Mouse (Mus musculus): Measurements from ENCODE around the gene Runx3. TPM values are rescaled to one million over a fixed set of nuclear protein-coding genes. Genes with fewer than 3 reads are reported as not detected.

Runx3 gene
- polyA plus RNA-seq, 1 experiment from 2014 or later: not detected

DNA sequence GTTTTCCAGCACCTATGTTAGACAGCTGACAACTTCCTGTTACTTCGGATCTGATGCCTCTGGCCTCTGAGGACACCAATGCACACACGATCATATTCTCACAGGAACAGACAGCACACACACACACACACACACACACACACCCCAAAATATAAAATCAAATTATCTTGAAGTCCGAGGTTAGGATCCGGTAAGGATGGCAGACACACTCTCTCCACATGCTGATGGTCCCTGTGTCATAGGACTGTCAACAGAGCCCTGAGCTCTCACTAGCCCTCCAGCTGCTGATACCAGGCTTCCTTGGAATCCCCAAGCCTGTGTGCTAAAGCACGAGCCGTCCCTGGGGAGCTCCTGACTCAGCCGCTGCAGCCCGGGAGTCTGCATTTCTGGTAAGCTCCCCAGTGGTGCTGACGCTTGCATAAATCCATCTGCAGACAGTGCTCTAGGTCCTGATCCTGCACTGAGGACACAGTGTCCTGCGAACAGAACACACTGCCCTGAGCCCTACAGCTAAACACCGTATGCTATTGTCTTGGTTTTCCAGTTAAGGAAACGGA is 69.1 kb downstream of the Runx3 start:
- 80% methylated on average over 12 of the region's 12 CpGs for WGBS
- H3K36me3 ChIP-seq (ENCODE audit: control insufficient read depth, insufficient read depth, low read length): no peaks in the 10 kb centered on the region
- H3K27me3 ChIP-seq (ENCODE audit: control insufficient read depth, insufficient read depth, low read depth, low read length): no peaks in the 10 kb centered on the region
- no peak overlapping the region for H3K27ac ChIP-seq (ENCODE audit: low read length)
- ATAC-seq: no peak
- H3K4me1 ChIP-seq (ENCODE audit: control insufficient read depth, insufficient read depth, low read length): no peaks in the 10 kb centered on the region
- H3K9ac ChIP-seq (ENCODE audit: low read depth, low read length): no peak overlapping the region
- H3K9me3 ChIP-seq (replicated peaks; ENCODE audit: control insufficient read depth, low read length, poor library complexity, severe bottlenecking): no peaks in the 10 kb centered on the region; the same call in 1 of the 2 replicates
- no peak overlapping the region for H3K4me2 ChIP-seq (ENCODE audit: low read length)
- H3K4me3 ChIP-seq (ENCODE audit: low read depth, low read length): no peak overlapping the region

- H3K9me3 ChIP-seq (replicated peaks; ENCODE audit: control insufficient read depth, low read length, poor library complexity, severe bottlenecking): no peaks in the 10 kb centered on the region; the same call in 1 of the 2 replicates
- no peak overlapping the region for H3K4me3 ChIP-seq (ENCODE audit: low read depth, low read length)
- no peak overlapping the region for H3K9ac ChIP-seq (ENCODE audit: low read depth, low read length)
- WGBS: 97% methylated on average over 1 of the region's 1 CpGs
- no peak overlapping the region for H3K27ac ChIP-seq (ENCODE audit: low read length)
- ATAC-seq: no peak
- H3K27me3 ChIP-seq (ENCODE audit: control insufficient read depth, insufficient read depth, low read depth, low read length): no peaks in the 10 kb centered on the region
- no peaks in the 10 kb centered on the region for H3K36me3 ChIP-seq (ENCODE audit: control insufficient read depth, insufficient read depth, low read length)
- no peak overlapping the region for H3K4me2 ChIP-seq (ENCODE audit: low read length)
- H3K4me1 ChIP-seq (ENCODE audit: control insufficient read depth, insufficient read depth, low read length): no peaks in the 10 kb centered on the region
These were observed 69.9 kb downstream of the Runx3 start for GRCm38 (mm10) chr4:135190364-135190763.

- WGBS: 65% methylated on average over 1 of the region's 1 CpGs
- no peaks in the 10 kb centered on the region; the same call in 1 of the 2 replicates for H3K9me3 ChIP-seq (replicated peaks; ENCODE audit: control insufficient read depth, low read length, poor library complexity, severe bottlenecking)
- no peak overlapping the region for H3K27ac ChIP-seq (ENCODE audit: low read length)
- H3K36me3 ChIP-seq (ENCODE audit: control insufficient read depth, insufficient read depth, low read length): no peaks in the 10 kb centered on the region
- H3K27me3 ChIP-seq (ENCODE audit: control insufficient read depth, insufficient read depth, low read depth, low read length): no peaks in the 10 kb centered on the region
- no peak for ATAC-seq
- no peak overlapping the region for H3K4me3 ChIP-seq (ENCODE audit: low read depth, low read length)
- H3K4me2 ChIP-seq (ENCODE audit: low read length): no peak overlapping the region
- H3K9ac ChIP-seq (ENCODE audit: low read depth, low read length): no peak overlapping the region
- H3K4me1 ChIP-seq (ENCODE audit: control insufficient read depth, insufficient read depth, low read length): no peaks in the 10 kb centered on the region
These were observed 70.7 kb downstream of the Runx3 start for GRCm38 (mm10) chr4:135191185-135191584.

GRCm38 (mm10) chr4:135191604-135192003 is 71.2 kb downstream of the Runx3 start:
- Histone ChIP-seq H3K4me2 (ENCODE audit: low read length) (no peak overlapping the region), H3K36me3 (ENCODE audit: control insufficient read depth, insufficient read depth, low read length) (no peaks in the 10 kb centered on the region), H3K9me3 (replicated peaks; ENCODE audit: control insufficient read depth, low read length, poor library complexity, severe bottlenecking) (no peaks in the 10 kb centered on the region; the same call in 1 of the 2 replicates), H3K4me1 (ENCODE audit: control insufficient read depth, insufficient read depth, low read length) (no peaks in the 10 kb centered on the region), H3K9ac (ENCODE audit: low read depth, low read length) (no peak overlapping the region), H3K27ac (ENCODE audit: low read length) (no peak overlapping the region), H3K27me3 (ENCODE audit: control insufficient read depth, insufficient read depth, low read depth, low read length) (no peaks in the 10 kb centered on the region), H3K4me3 (ENCODE audit: low read depth, low read length) (no peak overlapping the region)
- ATAC-seq: no peak
- WGBS: 75% methylated on average over 11 of the region's 11 CpGs

- H3K9me3 ChIP-seq (replicated peaks; ENCODE audit: control insufficient read depth, low read length, poor library complexity, severe bottlenecking): no peaks in the 10 kb centered on the region; the same call in 1 of the 2 replicates
- no peak overlapping the region for H3K4me2 ChIP-seq (ENCODE audit: low read length)
- WGBS: 81% methylated on average over 5 of the region's 5 CpGs
- H3K4me1 ChIP-seq (ENCODE audit: control insufficient read depth, insufficient read depth, low read length): no peaks in the 10 kb centered on the region
- no peak overlapping the region for H3K27ac ChIP-seq (ENCODE audit: low read length)
- no peak for ATAC-seq
- no peak overlapping the region for H3K4me3 ChIP-seq (ENCODE audit: low read depth, low read length)
- H3K36me3 ChIP-seq (ENCODE audit: control insufficient read depth, insufficient read depth, low read length): no peaks in the 10 kb centered on the region
- H3K27me3 ChIP-seq (ENCODE audit: control insufficient read depth, insufficient read depth, low read depth, low read length): no peaks in the 10 kb centered on the region
- no peak overlapping the region for H3K9ac ChIP-seq (ENCODE audit: low read depth, low read length)
These were observed 72.4 kb downstream of the Runx3 start for GRCm38 (mm10) chr4:135192841-135193240.

- no peak for ATAC-seq
- Histone ChIP-seq H3K9ac (ENCODE audit: low read depth, low read length) (no peak overlapping the region), H3K27ac (ENCODE audit: low read length) (no peak overlapping the region), H3K4me1 (ENCODE audit: control insufficient read depth, insufficient read depth, low read length) (no peaks in the 10 kb centered on the region), H3K36me3 (ENCODE audit: control insufficient read depth, insufficient read depth, low read length) (no peaks in the 10 kb centered on the region), H3K9me3 (replicated peaks; ENCODE audit: control insufficient read depth, low read length, poor library complexity, severe bottlenecking) (no peaks in the 10 kb centered on the region), H3K4me2 (ENCODE audit: low read length) (no peak overlapping the region), H3K27me3 (ENCODE audit: control insufficient read depth, insufficient read depth, low read depth, low read length) (no peaks in the 10 kb centered on the region), H3K4me3 (ENCODE audit: low read depth, low read length) (no peak overlapping the region)
- 83% methylated on average over 8 of the region's 8 CpGs for WGBS
These were observed 77.4 kb downstream of the Runx3 start for GRCm38 (mm10) chr4:135197857-135198256.

DNA sequence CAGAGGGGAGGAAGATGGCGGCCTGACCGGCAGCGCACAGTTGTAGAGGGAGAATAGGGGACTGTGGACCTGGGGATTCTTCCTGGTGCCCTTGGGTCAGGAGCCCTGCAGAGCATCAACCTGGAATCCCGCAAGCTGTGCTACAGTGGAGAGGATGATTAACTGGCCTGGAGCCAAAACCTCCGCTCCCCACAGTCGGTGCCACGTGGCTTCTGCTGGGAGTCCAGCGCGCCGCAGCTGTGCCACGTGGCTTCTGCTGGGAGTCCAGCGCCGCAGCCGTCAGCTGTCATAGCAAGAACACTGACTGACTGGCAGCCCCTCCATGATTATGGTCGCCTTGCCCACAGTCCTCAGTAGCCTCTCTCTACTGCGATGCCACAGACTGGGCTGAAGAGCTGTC is 81.3 kb downstream of the Runx3 start:
- H3K4me2 ChIP-seq (ENCODE audit: low read length): peak overlapping the region; percentile 12; the same call in 1 of the 2 replicates

DNA sequence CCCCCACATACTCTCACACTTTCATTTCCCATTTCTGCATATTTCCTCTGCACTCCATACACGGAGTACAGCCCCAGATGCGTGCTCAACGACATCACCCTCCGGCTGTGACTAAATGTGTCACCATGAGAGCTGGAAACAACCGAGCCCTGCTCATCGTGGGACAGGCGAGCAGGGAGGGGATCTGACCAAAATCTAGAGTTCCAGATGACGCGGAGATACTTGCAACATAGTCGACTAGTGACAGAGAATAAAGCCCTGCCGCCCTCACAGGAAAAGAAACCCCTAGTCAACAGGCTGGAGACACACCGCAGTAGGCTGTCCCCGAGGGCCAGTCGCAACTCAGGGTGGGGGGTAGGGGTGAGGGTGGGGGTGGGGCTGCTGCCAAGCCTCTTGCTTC is 82.8 kb downstream of the Runx3 start:
- peaks cover 9% of the 10 kb centered on the region for H3K4me1 ChIP-seq (ENCODE audit: control insufficient read depth, insufficient read depth, low read length)
- H3K27ac ChIP-seq (ENCODE audit: low read length): no peak overlapping the region
- H3K4me2 ChIP-seq (ENCODE audit: low read length): peak overlapping the region; percentile 41
- no peaks in the 10 kb centered on the region for H3K9me3 ChIP-seq (replicated peaks; ENCODE audit: control insufficient read depth, low read length, poor library complexity, severe bottlenecking)
- peak overlapping the region; percentile 1; the same call in 1 of the 2 replicates for H3K4me3 ChIP-seq (ENCODE audit: low read depth, low read length)
- no peak overlapping the region for H3K9ac ChIP-seq (ENCODE audit: low read depth, low read length)
- WGBS: 17% methylated on average over 14 of the region's 14 CpGs
- no peak for ATAC-seq
- H3K36me3 ChIP-seq (ENCODE audit: control insufficient read depth, insufficient read depth, low read length): no peaks in the 10 kb centered on the region
- peaks cover 18% of the 10 kb centered on the region for H3K27me3 ChIP-seq (ENCODE audit: control insufficient read depth, insufficient read depth, low read depth, low read length)

More for the DNA sequence above, 81.3 kb downstream of the Runx3 start:
- Histone ChIP-seq H3K36me3 (ENCODE audit: control insufficient read depth, insufficient read depth, low read length) (no peaks in the 10 kb centered on the region), H3K9me3 (replicated peaks; ENCODE audit: control insufficient read depth, low read length, poor library complexity, severe bottlenecking) (no peaks in the 10 kb centered on the region), H3K4me1 (ENCODE audit: control insufficient read depth, insufficient read depth, low read length) (peaks cover 9% of the 10 kb centered on the region), H3K27ac (ENCODE audit: low read length) (no peak overlapping the region), H3K27me3 (ENCODE audit: control insufficient read depth, insufficient read depth, low read depth, low read length) (peaks cover 18% of the 10 kb centered on the region), H3K4me3 (ENCODE audit: low read depth, low read length) (no peak overlapping the region), H3K9ac (ENCODE audit: low read depth, low read length) (no peak overlapping the region)
- 57% methylated on average over 16 of the region's 16 CpGs for WGBS
- ATAC-seq: no peak

DNA sequence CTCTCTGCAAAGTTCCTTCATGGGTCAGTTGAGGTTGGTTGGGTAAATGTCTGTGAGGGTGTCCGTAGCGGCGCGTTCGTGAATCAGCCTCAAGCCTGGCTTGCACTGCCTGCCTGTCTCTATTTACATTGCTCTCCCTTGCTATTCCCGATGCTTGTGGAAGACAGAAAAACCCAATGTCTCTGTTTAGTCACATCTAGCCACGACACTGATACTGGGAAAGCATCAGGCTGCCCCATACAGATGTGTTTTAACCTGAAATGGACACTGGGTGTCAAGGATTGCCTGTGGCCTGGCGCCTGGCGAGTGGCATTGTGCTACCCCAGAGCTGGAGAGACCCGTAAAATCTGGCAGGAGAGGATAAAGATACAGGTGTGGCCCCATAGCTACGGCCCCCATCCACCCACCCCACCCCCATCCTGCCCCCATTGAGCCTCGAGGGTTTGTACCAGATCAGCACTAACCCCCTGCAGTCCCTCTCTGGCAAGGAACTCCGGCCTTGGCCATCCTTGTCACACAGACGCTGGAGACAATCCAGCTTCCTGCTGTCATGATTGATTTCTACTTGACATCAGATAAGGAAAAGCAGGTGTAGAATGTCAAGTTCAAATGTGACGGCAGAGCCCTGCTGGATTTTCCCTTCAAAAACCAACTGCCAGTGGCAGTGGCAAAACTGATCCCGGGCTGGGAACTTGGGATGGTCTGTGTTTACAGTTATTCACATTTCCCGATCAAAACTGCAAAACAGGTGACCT is 83.5 kb downstream of the Runx3 start:
- Histone ChIP-seq H3K4me3 (ENCODE audit: low read depth, low read length) (peak overlapping the region; percentile 1; the same call in 1 of the 2 replicates), H3K36me3 (ENCODE audit: control insufficient read depth, insufficient read depth, low read length) (no peaks in the 10 kb centered on the region), H3K4me1 (ENCODE audit: control insufficient read depth, insufficient read depth, low read length) (peaks cover 9% of the 10 kb centered on the region), H3K9ac (ENCODE audit: low read depth, low read length) (no peak overlapping the region), H3K27ac (ENCODE audit: low read length) (no peak overlapping the region), H3K9me3 (replicated peaks; ENCODE audit: control insufficient read depth, low read length, poor library complexity, severe bottlenecking) (no peaks in the 10 kb centered on the region), H3K27me3 (ENCODE audit: control insufficient read depth, insufficient read depth, low read depth, low read length) (peaks cover 18% of the 10 kb centered on the region), H3K4me2 (ENCODE audit: low read length) (peak overlapping the region; percentile 41)
- no peak for ATAC-seq
- WGBS: 17% methylated on average over 17 of the region's 17 CpGs
